Mouse (Mus musculus): ENCODE data around the gene Nbr1.
"Not testable (repeated sequence)": the region's sequence is repeated elsewhere in the genome, so short reads cannot be mapped to it uniquely, and the experiment has no call there.

Gene Nbr1

DNA sequence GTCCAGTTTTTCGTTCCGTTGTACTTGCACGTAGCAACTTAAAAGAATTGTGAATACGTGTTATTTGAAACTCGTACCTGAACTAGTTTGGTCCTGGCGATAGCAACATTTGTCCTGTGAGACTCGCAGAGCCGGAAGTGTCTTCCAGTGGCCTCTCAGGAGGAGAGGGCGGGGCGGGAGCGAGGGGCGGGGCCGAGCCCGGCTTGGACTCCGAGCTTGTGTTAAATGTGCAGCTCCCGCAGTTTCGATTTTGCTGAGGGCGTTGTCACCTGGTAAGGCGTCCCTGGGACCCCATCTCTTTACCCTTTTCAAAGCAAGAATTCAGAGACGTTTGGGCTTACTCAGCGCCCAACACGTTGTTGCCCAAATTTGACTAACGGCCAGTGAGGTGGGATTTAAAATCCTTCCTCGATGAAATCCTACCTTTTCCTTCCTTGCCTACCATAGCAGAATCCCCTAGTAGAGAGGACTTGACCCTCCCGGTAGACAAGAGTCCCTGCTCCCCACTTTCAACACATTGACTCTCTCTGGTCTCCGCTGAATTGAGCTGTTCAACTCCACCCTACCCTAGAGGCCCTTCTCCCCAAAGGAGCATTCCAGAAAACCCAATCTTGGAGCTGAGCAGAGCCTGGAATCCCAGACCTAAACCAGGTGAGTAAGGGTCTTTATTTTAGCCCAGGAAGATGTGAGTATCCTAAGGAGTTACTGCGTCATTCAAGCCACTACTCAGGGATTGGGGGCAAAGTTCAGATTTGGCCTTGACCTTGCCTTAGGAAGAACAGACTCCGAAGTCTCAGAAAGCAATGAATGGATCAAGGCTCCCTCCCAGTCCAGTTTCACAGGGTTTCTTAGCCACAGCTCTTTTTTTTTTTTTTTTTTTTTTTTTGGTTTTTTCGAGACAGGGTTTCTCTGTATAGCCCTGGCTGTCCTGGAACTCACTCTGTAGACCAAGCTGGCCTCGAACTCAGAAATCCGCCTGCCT lies 30.4 kb downstream of the Nbr1 start, which contains the start of gene Tmem106a:
Tmem106a (plus strand) TSS at position 189 of the 982 bp plus-strand sequence.
- peak; percentile 46 to 53 for DNase-seq (ENCODE audit: low spot score in 2 of 2)

DNA sequence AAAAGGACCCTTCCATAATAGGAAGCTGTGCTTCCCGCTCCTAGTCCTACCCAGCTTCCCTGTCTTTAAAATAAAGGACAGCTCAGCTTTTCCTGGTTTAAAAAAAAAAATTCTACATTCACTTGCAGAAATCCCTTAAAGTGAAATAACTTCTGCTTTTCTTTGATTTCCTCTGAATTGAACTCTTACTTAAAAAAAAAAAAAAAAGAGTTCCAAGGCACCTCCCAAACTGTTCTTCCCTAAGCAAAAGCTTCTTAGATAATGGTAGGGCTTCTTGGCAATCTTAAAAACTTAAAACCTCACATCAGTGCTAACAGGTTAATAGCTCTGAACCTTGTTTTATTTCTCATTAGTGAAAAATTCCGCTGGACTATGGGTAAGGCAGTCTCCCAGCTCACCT lies 31.3 kb downstream of the Nbr1 start:
- no peak for DNase-seq (ENCODE audit: low spot score in 2 of 2)

DNA sequence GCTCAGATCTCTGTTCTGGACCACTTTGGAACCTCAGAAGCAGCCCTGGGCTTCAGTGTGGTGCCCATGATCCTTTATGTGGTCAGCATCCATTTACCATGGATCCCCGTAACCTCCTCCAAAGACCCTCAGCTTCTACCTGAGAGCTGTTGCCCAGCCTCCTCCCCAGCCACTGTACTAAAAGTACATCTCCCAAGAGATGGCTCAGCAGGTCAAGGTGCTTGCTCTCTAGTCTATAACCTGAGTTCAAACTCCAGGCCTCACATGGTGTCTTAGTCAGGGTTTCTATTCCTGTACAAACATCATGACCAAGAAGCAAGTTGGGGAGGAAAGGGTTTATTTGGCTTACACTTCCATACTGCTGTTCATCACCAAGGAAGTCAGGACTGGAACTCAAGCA lies 33.1 kb downstream of the Nbr1 start:
- DNase-seq (ENCODE audit: low spot score in 2 of 2): not testable (repeated sequence)

DNA sequence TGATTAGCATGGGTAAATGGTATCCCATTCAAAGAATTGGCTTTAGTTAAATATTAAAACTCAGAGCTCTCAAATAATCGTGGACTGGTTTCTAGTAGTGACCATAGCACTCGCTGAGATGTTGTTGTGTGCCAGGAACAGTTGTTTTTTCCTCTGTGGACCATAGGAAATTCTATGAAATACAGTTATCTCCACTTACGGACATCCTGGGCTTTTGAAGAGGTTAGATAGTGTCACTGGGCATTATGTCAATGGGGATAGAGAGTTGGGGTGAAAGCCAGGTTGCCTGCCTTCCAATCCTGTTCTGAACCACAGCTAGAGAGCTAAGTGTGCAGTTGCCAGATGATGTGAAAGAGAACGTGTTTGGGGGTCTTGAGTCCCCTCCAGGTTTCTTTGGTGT lies 33.9 kb downstream of the Nbr1 start:
- no peak for DNase-seq (ENCODE audit: low spot score in 2 of 2)

DNA sequence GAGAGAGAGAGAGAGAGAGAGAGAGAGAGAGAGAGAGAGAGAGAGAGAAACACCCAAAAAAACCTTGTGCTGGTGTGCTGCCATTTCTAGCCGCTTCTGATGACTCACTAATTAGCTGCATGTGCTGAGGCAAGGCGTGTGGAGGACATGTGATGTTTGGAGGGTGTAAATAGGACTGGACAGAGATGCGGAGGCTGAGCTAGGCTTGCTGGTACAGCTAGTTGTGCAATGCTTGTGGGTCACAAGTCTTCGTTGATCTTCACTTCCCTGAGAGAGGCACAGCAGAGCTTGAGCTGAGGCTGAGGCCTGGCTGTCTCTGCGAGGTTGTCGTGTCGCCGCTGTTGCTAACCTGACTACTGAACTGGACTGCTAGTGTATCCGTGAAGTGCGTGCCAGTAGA lies 35.7 kb downstream of the Nbr1 start:
- DNase-seq (ENCODE audit: low spot score in 2 of 2): no peak

DNA sequence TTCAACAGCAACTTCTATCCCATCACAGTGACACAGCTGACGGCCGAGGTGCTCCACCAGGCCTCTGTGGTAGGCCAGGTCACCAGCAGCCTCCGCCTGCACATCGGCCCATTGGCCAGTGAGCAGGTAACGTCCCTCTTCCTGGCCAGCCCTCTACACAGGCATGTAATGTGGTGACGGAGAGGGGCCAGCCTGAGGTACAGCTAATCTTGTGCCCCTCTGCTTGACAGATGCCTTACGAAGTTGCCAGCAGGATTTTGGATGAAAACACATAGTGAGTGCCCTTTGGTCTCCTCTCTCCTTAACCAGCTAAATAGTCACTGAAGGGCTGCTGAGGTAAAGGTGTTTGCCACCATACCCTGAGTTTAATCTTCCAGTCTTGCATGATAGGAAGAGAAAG lies 36.9 kb downstream of the Nbr1 start:
- no peak for DNase-seq (ENCODE audit: low spot score in 2 of 2)

DNA sequence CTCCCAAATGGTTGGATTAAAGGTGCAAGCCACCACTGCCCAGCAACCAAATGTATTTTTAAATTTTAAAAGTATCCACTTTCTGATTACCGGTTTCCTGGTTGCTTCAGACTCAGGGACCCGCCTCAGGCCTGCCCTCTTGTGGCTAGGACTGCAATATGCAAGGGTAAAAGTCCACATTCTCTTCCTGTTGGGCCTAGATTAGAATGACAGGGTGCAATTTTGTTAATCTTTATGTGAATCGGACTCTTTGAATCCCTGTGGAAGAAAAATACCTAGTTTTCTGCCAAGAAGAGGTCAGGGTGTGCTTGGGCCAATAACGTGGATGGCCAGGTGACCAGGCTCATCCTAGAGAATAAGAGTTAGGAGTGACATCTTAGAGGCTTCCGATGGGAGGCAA lies 37.5 kb downstream of the Nbr1 start:
- DNase-seq (ENCODE audit: low spot score in 2 of 2): peak in 1 of 2 experiments; percentile 33

- DNase-seq (ENCODE audit: low spot score in 2 of 2): no peak
Measured at GRCm38 (mm10) chr11:101589989-101590624, 38.2 kb downstream of the Nbr1 start.

GRCm38 (mm10) chr11:101599156-101599555 lies 47.2 kb downstream of the Nbr1 start, which contains the start of gene Gm11634:
Gene Gm11634 (minus strand): TSS chr11:101599256.
- DNase-seq (ENCODE audit: low spot score in 2 of 2): no peak

- DNase-seq (ENCODE audit: low spot score in 2 of 2): peak; percentile 18 to 32
Measured at GRCm38 (mm10) chr11:101602491-101602890, 50.5 kb downstream of the Nbr1 start.

DNA sequence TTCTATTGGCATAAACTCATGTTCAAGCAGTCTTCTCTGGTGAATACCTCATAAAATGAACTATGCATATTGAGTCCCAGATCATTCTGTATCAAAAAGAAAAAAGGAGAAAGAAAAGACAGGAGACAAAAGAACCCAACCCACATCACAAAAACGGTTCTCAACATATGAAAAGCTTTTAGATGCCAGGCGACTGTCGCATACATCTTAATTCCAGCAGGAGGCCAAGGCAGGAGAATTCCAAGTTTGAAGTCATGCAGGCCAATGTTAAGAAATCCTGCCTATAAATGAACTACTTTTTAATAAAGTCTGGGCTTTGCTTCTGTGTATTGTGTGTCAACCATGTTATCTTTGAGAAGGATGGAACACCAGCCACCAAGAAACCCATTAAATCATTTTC lies 52.2 kb downstream of the Nbr1 start:
- DNase-seq (ENCODE audit: low spot score in 2 of 2): no peak

- DNase-seq (ENCODE audit: low spot score in 2 of 2): peak; percentile 57 to 65
Measured at GRCm38 (mm10) chr11:101604531-101605453, 52.8 kb downstream of the Nbr1 start.

DNA sequence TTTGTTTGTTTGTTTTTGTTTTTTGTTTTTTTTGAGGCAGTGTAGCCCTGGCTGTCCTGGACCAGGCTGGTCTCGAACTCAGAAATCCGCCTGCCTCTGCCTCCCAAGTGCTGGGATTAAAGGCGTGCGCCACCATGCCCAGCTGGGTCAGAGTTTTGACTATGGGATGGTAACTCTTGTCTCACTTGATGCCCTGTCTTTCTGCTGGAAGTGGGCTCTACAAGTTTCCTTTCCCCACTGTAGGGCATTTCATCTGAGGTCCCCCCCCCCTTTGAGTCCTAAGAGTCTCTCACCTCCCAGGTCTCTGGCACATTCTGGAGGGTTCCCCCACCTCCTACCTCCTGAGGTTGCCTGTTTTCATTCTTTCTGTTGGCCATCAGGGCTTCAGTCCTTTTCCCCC lies 55.2 kb downstream of the Nbr1 start:
- not testable (repeated sequence) for DNase-seq (ENCODE audit: low spot score in 2 of 2)

DNA sequence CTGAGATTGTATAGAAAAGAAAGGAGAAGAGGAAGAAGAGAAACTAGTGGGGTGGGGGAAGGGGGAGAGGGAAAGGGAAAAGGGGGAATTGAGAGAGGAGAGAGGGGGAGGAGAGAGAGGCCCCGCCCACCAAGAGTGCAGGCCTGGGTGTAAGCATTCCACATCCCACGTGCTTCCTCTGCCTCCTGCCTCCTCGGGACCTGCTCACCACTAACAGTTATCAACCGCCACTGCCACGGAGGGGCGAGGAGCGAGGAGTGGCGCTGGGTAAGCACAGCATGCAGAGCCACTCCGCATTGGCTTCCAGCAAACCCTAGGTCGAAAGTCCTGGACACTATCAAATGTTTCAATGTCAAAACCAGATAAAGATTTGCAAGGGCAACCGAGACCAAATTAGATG lies 58.5 kb downstream of the Nbr1 start:
- DNase-seq (ENCODE audit: low spot score in 2 of 2): no peak

- no peak for DNase-seq (ENCODE audit: low spot score in 2 of 2)
Measured at GRCm38 (mm10) chr11:101613596-101613995, 61.6 kb downstream of the Nbr1 start.

DNA sequence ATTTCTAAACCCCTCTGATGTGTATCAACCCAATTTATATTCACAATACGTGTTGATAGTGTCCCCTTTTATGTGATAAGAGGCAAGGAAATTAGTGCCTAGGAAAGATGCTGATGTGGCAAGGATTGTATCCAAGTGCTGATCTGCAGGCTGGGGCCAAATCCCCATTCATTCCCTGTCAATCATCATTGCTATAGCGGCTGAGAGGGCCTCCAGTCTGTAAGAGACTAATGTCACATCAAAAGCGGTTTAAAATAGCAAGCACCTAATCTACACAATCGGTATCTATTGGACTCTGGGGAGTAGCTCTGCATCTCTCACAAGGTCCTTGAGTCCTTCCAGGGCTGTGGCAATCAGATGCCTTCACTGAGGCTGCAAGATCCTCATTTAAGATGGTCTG lies 62.2 kb downstream of the Nbr1 start:
- no peak for DNase-seq (ENCODE audit: low spot score in 2 of 2)

- no peak for DNase-seq (ENCODE audit: low spot score in 2 of 2)
Measured at GRCm38 (mm10) chr11:101615380-101615779, 63.4 kb downstream of the Nbr1 start.

DNA sequence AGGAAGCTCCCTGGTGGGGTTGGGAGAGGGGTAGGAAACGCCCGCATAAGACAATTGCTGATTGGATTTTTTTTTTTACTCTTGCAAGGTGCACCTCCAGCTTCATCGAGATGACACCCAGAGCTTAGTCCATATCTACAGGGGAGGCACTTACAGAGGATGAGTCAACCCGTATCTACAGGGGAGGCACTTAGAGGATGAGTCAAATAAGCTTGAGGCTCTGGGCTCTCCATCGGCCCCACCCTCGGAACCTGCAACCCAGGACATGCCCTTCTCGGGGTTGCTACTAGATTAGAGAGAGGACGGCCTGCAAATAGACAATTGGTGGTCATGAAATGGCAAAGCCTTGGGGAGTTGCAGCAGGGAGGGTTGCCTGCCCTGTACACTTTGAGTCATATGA lies 64.2 kb downstream of the Nbr1 start:
- DNase-seq (ENCODE audit: low spot score in 2 of 2): no peak

GRCm38 (mm10) chr11:101616948-101617767 lies 65.2 kb downstream of the Nbr1 start:
- no peak for DNase-seq (ENCODE audit: low spot score in 2 of 2)

GRCm38 (mm10) chr11:101617849-101618248 lies 65.9 kb downstream of the Nbr1 start:
- DNase-seq (ENCODE audit: low spot score in 2 of 2): no peak

- DNase-seq (ENCODE audit: low spot score in 2 of 2): no peak
Measured at GRCm38 (mm10) chr11:101618596-101618995, 66.6 kb downstream of the Nbr1 start.

Measured in urinary bladder, adult 18-20 months (tissue).